Mouse (Mus musculus): ENCODE measurements around the gene Arl4c. TPM values are rescaled to one million over a fixed set of nuclear protein-coding genes. Genes with fewer than 3 reads are reported as not detected.
A peak's percentile ranks its signal among the peaks of the same experiment; 100 is the strongest.

Arl4c gene
- polyA plus RNA-seq, 2 experiments, result 0.27 to 0.76 TPM

GRCm38 (mm10) chr1:88705799-88706198 is 3.8 kb upstream of the Arl4c start:
- H3K9me3 ChIP-seq (ENCODE audit: control insufficient read depth, low read length), result no peaks in the 10 kb centered on the region
- H3K27ac ChIP-seq, result no peak overlapping the region
- no peaks in the 10 kb centered on the region for H3K36me3 ChIP-seq (replicated peaks; ENCODE audit: control insufficient read depth, insufficient read depth, low read depth)
- WGBS (ENCODE audit: insufficient replicate concordance), result under 1% methylated on average over 15 of the region's 15 CpGs
- no peak for ATAC-seq (ENCODE audit: insufficient read depth)
- H3K4me2 ChIP-seq (ENCODE audit: low read depth), result no peak overlapping the region
- H3K27me3 ChIP-seq (ENCODE audit: control insufficient read depth, insufficient read depth, low read length), result peaks cover 28% of the 10 kb centered on the region
- H3K9ac ChIP-seq (replicated peaks), result no peak overlapping the region
- DNase-seq (ENCODE audit: low read depth in 3 of 3, low spot score in 3 of 3), result peak; percentile 51 to 62 (median 58)
- TF ChIP-seq CTCF (IDR thresholded peaks at IDR 0.05; ENCODE audit: low read depth) (peak; percentile 97), EP300 (IDR thresholded peaks at IDR 0.05; ENCODE audit: low read depth) (no peak)
- no peak overlapping the region for H3K4me3 ChIP-seq (ENCODE audit: insufficient read depth in 1 of 2, low read depth in 2 of 2, low read length in 2 of 2)
- H3K4me1 ChIP-seq (replicated peaks; ENCODE audit: control insufficient read depth in 2 of 2, insufficient read depth in 2 of 2, low read length in 1 of 2), result no peaks in the 10 kb centered on the region

GRCm38 (mm10) chr1:88705050-88705449 is 3.0 kb upstream of the Arl4c start:
- Histone ChIP-seq H3K4me1 (replicated peaks; ENCODE audit: control insufficient read depth in 2 of 2, insufficient read depth in 2 of 2, low read length in 1 of 2) (no peaks in the 10 kb centered on the region), H3K4me3 (ENCODE audit: insufficient read depth in 1 of 2, low read depth in 2 of 2, low read length in 2 of 2) (no peak overlapping the region), H3K36me3 (replicated peaks; ENCODE audit: control insufficient read depth, insufficient read depth, low read depth) (no peaks in the 10 kb centered on the region), H3K27me3 (ENCODE audit: control insufficient read depth, insufficient read depth, low read length) (peaks cover 36% of the 10 kb centered on the region), H3K27ac (no peak overlapping the region), H3K4me2 (ENCODE audit: low read depth) (no peak overlapping the region), H3K9me3 (ENCODE audit: control insufficient read depth, low read length) (no peaks in the 10 kb centered on the region), H3K9ac (replicated peaks) (no peak overlapping the region)
- 68% methylated on average over 6 of the region's 6 CpGs for WGBS (ENCODE audit: insufficient replicate concordance)
- ATAC-seq (ENCODE audit: insufficient read depth) (no peak), DNase-seq (ENCODE audit: low read depth in 3 of 3, low spot score in 3 of 3) (no peak)
- TF ChIP-seq EP300 (IDR thresholded peaks at IDR 0.05; ENCODE audit: low read depth) (no peak), CTCF (IDR thresholded peaks at IDR 0.05; ENCODE audit: low read depth) (peak; percentile 53; the same call in 1 of the 2 replicates)

GRCm38 (mm10) chr1:88700961-88701861 is 810 bp downstream of the Arl4c start:
- peak overlapping the region; percentile 72 for H3K4me2 ChIP-seq (ENCODE audit: low read depth)
- H3K36me3 ChIP-seq (replicated peaks; ENCODE audit: control insufficient read depth, insufficient read depth, low read depth), result no peaks in the 10 kb centered on the region
- H3K27me3 ChIP-seq (ENCODE audit: control insufficient read depth, insufficient read depth, low read length), result peaks cover 41% of the 10 kb centered on the region
- peak overlapping the region; percentile 37 to 59 for H3K4me3 ChIP-seq (ENCODE audit: insufficient read depth in 1 of 2, low read depth in 2 of 2, low read length in 2 of 2)
- TF ChIP-seq CTCF (IDR thresholded peaks at IDR 0.05; ENCODE audit: low read depth), result no peak
- TF ChIP-seq EP300 (IDR thresholded peaks at IDR 0.05; ENCODE audit: low read depth), result no peak
- no peaks in the 10 kb centered on the region for H3K4me1 ChIP-seq (replicated peaks; ENCODE audit: control insufficient read depth in 2 of 2, insufficient read depth in 2 of 2, low read length in 1 of 2)
- H3K27ac ChIP-seq, result no peak overlapping the region
- no peaks in the 10 kb centered on the region for H3K9me3 ChIP-seq (ENCODE audit: control insufficient read depth, low read length)
- WGBS (ENCODE audit: insufficient replicate concordance), result under 1% methylated on average over 73 of the region's 78 CpGs
- ATAC-seq (ENCODE audit: insufficient read depth) (peak; percentile 30; the same call in 1 of the 2 replicates), DNase-seq (ENCODE audit: low read depth in 3 of 3, low spot score in 3 of 3) (no peak)
- no peak overlapping the region for H3K9ac ChIP-seq (replicated peaks)

- peak overlapping the region; percentile 37 to 59; a peak in 3 of 4 replicates for H3K4me3 ChIP-seq (ENCODE audit: insufficient read depth in 1 of 2, low read depth in 2 of 2, low read length in 2 of 2)
- no peak overlapping the region for H3K9ac ChIP-seq (replicated peaks)
- H3K4me2 ChIP-seq (ENCODE audit: low read depth), result peak overlapping the region; percentile 72
- TF ChIP-seq CTCF (IDR thresholded peaks at IDR 0.05; ENCODE audit: low read depth), result no peak
- TF ChIP-seq EP300 (IDR thresholded peaks at IDR 0.05; ENCODE audit: low read depth), result no peak
- no peaks in the 10 kb centered on the region for H3K36me3 ChIP-seq (replicated peaks; ENCODE audit: control insufficient read depth, insufficient read depth, low read depth)
- H3K27me3 ChIP-seq (ENCODE audit: control insufficient read depth, insufficient read depth, low read length), result peaks cover 41% of the 10 kb centered on the region
- no peaks in the 10 kb centered on the region for H3K4me1 ChIP-seq (replicated peaks; ENCODE audit: control insufficient read depth in 2 of 2, insufficient read depth in 2 of 2, low read length in 1 of 2)
- H3K27ac ChIP-seq, result no peak overlapping the region
- H3K9me3 ChIP-seq (ENCODE audit: control insufficient read depth, low read length), result no peaks in the 10 kb centered on the region
- DNase-seq (ENCODE audit: low read depth in 3 of 3, low spot score in 3 of 3) (no peak), ATAC-seq (ENCODE audit: insufficient read depth) (no peak)
- WGBS (ENCODE audit: insufficient replicate concordance), result 30% methylated on average over 25 of the region's 25 CpGs
Measured at GRCm38 (mm10) chr1:88699856-88700791, 1.9 kb downstream of the Arl4c start.

Measured in liver, embryonic 14.5 days (tissue).